Mouse (Mus musculus): ENCODE measurements around the gene Cd2. TPM values are rescaled to one million over a fixed set of nuclear protein-coding genes. Genes with fewer than 3 reads are reported as not detected.

Gene Cd2
- not detected for polyA plus RNA-seq (2014; fragmentation: Illumina TruSeq; extraction: RNeasy Lipid Tissue Mini Kit (QIAGEN cat#74804); ENCODE audit: low read depth, low replicate concordance)

GRCm38 (mm10) chr3:101287911-101288311 lies at the start of gene Cd2:
Gene Cd2, minus strand, starts transcription at chr3:101287939.

Other genes starting within 250 kb of the Cd2 start
- 3.6 TPM for gene Ptgfrn, start 177.7 kb downstream of the Cd2 start, polyA plus RNA-seq (2014; fragmentation: Illumina TruSeq; extraction: RNeasy Lipid Tissue Mini Kit (QIAGEN cat#74804); ENCODE audit: low read depth, low replicate concordance)
- 1.8 TPM for gene Igsf3, start 89.1 kb upstream of the Cd2 start, polyA plus RNA-seq (2014; fragmentation: Illumina TruSeq; extraction: RNeasy Lipid Tissue Mini Kit (QIAGEN cat#74804); ENCODE audit: low read depth, low replicate concordance)